Mouse (Mus musculus): ENCODE measurements at regions not wholly inside any gene's neighbourhood (a gene's known extent, or its start where the extent isn't known, plus 50 kb on each side); places are given as distances from the start of the nearest gene placed in this dataset.

DNA sequence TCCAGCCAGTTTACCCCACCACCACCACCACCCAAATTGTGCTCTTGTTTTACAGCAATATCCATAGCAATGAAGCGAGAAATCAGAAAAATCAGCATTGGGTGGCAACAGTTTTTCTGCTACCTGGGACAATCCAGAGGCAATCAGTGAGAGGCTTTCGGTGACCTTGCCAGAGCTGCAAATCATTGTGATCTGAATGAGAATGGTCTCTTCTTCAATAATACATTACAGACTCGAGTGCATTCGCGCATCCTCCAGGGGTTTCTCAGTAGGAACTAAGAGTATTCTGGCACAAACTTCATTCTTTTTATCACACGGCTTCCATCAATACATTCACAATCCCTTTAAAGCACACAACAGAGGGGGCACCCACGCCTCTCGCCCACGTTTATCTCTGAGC, 91.2 kb downstream of the Srek1 start:
- no peak for DNase-seq (ENCODE audit: low read depth, low spot score)

DNA sequence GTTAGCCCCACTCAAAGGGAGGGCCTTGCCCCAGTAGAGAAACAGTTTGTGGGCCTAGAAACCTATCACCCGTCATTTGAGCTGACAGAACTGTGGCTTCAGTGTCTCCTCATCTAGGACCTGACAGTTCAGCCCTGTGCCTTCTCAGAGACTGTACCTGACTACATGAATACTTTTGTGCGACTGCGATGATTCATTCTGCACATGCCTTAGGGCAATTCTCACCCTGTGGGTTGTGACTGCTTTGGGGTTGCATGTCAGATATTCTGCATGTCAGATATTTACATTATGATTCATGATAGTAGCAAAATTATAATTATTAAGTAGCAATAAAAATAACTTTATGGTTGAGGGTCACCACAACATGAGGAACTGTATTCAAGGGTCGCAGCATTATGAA, 93.7 kb downstream of the Srek1 start:
- DNase-seq (ENCODE audit: low read depth, low spot score): no peak

DNA sequence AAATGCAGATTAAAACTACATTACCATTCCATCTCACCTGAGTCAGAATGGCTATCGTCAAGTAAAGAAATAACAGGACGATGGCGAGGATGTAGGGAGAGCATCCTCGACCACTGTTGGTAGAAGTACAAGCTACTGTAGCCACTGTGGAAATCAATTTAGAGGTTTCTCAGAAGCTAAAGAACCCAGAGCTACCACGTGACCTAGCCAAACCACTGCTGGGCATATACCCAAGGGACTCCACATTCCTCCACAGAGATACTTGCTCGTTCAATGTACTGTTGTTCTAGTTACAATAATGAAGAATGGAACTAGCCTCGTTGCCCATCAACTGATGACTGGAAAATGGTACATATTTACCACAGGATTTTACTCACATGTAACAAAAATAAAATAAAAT, 94.4 kb downstream of the Srek1 start:
- DNase-seq (ENCODE audit: low read depth, low spot score): no peak

DNA sequence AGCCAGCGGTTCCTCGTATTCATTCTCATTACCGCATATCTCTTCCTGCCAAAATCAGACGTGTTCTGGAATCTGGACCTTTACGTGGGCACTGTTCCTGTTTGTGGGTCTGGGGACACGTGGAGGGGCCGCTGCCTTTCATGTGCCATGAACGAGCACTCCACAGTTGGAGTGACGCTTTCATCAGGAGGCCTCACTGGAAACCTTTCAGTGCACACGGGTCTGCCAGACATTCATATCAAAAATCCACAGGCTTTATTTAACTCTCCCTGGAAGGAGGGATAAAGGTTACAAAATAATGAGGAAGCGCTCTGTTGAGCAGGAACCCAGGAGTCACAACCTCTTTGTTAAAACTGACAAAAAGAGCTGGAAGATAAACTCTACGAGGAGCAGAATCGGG, 97.6 kb downstream of the Srek1 start:
- DNase-seq (ENCODE audit: low read depth, low spot score): no peak

DNA sequence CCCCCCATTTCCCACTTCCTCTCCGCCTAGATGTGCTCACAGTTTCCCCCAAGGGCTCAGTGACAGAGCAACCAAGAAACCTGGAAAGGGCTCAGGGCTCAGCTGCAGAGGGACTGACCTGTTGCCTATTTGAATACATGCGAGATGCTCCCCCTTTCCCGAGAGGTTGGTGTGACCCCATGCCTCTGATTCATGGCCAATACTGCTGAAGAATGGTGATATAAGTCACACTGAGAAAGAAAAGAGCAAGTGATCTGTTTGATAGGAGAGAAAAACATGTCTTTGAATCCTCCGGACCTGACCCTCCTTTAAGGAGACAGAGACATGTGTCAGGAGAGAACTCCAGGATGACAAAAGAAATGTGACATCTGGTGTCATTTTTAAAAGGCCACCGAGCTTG, 98.2 kb downstream of the Srek1 start:
- no peak for DNase-seq (ENCODE audit: low read depth, low spot score)

DNA sequence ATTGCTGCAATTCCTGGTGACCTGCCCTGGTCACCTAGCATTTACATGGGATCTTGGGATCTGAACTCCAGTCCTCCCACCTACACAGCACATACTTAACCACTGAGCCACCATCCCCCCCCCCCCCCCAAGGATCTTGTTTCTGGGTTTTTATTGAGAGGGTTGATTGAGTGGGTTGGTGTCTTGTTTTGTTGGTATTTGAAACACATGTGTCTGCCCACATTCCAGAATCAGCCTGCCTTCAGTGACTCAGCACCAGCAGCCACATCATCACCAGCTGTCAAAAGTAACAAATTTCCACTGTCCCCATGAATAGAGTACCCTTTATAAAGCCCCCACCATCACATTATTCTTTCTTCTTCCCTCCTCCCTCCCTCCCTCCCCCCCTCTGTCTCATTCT, 103.8 kb downstream of the Srek1 start:
- peak; percentile 11 for DNase-seq (ENCODE audit: low read depth, low spot score)

DNA sequence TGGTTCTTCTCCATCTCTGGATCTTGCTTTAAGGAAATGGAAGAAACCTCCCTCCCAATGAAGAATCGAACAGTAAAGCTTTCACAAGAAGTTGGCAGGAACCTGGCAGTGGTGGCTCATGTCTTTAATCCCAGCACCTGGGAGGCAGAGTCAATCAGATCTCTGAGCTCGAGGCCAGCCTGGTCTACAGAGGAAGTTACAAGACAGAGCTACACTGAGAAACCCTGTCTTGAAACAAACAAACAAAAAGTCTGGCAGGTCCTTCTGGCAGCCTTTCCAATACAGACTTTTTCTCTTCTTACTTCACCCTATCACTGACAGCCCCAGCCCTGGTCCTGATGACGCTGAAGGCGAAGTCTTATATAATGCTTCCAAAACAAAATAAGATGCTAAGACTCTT, 104.6 kb downstream of the Srek1 start:
- no peak for DNase-seq (ENCODE audit: low read depth, low spot score)

DNA sequence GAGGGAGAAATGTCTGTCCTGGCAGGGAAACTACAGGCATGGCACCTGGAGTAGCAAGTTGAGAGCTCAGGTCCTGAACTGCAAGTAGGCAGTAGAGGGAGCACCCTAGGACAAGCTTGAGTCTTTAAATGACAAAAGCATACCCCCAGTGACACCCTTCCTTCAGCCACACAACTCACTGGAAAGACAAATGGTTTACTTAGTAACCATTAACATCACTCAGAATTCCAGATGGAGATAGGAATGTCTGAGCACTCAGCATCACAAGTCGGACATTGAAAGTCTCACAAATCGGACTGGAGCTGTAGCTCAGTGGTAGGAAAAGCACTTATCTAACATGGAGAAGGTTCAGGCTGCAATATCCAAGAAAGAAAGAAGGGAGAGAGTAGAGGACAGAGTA, 106.7 kb downstream of the Srek1 start:
- DNase-seq (ENCODE audit: low read depth, low spot score): no peak

DNA sequence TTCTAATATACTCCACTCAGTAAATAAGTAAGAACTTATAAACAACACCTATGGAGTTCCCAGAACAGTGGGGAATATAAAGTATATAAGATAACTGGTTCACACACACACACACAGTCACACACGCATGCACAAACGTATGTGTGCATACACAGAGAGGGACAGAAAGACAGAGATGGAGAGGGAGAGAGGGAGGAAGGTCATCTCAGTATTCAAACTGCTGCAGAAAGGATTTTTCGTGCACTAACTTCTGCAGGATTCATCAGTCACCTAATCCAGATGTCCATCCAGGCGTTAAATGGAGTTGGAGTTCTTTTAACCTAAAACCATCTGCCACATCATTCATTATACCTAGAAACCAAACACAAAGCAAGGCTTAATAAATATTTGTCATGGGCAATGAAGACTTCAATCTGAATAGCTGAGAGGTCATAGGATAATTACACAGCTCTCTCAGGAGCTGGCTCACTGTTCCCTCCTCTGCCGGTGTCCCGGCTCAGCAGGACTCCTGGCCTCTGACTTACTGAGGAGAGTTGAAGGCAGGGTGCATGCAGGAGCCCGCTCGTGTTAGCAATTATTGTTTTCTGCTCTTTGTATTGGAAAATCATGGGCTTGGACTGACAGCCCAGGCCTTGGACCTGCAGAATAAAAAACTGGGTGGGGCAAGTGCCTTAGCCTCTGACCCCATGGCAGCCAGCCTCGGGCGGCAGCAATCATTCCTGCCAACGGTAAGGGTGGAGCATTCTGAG, 114.0 kb downstream of the Srek1 start:
- DNase-seq (ENCODE audit: low read depth, low spot score): no peak

DNA sequence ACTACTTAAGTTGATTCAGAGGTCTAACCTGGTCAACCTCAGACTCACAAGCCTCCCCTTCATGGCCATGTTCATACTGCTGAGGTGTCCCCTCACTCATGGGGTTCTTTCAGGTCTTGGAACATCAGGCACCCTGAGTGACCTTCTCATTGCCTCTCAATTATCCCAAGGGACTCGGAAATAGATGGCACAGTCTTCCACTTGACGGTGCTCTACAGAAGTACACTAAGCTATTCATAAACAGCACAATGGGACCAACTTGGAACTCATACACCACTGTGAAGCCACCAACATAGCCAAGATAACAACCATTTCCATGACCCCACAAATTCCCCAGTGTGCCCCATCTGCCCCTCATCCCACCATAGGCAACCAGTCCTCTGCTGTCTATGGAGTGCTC, 118.4 kb downstream of the Srek1 start:
- DNase-seq (ENCODE audit: low read depth, low spot score): no peak

DNA sequence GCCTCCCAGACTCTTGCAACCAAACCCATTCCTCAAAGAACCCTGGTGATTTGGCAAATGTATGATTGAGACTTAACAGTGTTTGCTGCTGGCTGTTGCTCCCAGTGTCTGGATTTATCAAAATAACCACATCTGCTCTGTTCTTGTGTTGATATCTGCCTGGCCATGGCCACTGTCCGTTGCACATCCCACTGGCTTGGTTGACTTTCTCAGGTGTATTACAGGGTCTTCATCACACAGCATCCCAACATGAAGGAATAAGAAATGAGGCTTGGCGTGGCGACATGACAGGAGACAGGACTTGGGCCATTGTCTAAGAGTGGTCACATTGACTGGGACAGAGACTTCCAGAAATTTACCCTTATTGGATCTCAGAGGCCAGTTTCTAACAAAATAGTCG, 121.2 kb downstream of the Srek1 start:
- no peak for DNase-seq (ENCODE audit: low read depth, low spot score)

DNA sequence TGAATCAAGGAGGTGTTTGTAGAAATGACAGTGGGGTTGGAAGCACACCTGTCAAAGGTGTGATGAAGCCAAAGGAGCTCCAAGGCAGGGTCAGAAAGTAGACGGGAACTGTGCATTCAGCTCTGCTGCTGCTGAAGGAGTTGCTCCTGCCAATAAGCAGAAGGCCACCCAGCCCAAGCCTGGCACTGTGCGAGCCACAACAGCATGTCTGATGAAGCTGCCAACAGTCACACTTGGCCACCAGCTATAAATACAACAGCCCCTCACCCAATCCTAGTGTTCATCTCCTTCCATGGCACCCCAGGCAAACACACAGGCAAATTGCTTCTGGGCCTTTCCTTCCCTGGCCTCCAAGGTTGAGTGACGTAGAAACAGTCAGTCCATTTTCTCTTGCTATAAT, 125.0 kb downstream of the Srek1 start:
- DNase-seq (ENCODE audit: low read depth, low spot score): no peak

DNA sequence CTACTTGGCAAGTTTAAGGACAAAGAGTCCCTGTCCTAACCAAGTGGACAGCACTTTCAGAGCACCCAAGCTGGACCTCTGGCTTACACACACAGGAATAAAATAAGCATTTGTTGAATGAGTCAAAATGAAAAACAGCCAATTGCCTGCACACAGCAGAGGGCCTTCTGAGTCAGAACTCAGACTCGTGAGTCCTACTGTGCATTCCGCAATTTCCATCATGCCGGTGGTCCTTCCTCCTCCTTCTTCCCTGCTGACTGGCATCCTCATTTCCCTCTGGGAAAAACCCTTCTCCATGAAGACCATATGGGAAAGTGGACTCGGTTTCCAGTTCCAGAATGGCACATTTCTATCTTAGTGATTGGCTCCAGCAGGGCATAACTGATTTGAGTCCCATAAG, 126.4 kb downstream of the Srek1 start:
- DNase-seq (ENCODE audit: low read depth, low spot score): no peak

DNA sequence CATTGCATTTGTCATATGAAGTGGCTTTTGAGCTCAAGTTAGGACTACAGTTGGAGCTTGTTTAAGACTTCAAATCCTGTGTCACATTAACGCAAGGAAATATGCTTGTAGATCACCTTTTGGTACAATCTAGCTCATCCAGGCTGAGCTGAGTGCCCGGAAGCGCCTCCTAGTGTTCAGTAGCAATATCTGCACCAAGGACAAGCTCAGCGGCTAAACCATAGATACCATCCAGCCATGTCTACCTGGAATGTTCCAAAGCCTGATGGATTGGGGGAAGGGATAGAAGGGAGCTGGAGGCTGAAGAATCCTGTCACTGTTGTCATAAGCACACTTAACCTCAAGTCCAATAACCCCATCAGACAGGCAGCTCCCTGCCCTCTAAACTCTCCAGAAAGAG, 128.4 kb downstream of the Srek1 start:
- DNase-seq (ENCODE audit: low read depth, low spot score): no peak

DNA sequence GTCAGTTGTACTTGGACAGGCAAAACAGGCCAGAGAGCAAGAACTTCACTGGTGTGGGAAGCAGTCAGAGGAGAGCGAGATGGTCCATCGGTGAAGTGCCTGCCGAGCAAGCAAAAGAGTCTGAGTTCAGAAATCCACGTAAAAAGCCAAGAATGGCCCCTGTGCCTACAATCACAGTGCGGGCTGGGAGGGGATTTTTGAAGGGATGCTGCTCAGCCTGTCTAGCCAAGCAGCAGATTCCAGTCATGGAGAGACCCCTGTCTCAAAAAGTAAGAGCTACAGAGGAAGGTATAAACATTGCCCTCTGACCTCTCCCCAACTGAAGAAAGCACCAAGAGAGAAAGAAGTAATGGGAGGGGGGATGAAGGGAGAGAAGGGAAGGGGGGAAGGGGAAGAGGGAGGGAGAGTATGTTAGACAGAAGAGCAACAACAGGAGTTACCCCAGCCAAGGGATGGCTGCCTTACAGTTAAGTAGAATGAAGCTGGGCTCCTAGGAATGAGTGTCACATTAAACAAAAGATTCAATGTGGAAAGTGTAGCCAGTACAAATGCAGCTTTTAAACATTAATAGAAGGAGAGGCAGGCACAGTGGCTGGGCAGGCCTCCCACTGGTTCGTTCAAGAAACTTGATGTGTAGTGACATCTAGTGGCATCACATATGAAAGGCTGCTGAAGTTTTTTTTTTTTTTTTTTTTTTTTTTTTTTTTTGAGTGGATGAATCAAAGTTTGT, 130.2 kb downstream of the Srek1 start:
- peak; percentile 42 for DNase-seq (ENCODE audit: low read depth, low spot score)

DNA sequence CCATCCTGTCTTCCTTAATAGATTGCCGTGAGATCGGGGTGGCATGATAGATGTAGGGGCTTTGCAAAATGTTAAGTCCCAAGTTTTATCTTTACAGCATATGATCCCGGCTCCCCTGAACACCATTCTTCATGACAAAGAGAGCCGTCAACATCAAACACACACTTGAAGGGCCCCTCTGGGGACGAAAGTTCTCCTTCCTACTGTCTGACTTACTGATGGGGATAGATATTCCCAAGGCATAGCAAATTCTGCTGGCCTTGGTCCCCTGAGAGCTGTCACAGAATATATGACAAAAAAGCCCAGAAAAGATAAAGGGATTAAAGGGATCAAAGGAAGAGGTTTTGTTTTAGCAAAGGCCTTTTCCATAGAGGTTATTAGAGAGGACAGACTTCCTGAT, 130.9 kb downstream of the Srek1 start:
- DNase-seq (ENCODE audit: low read depth, low spot score): no peak

DNA sequence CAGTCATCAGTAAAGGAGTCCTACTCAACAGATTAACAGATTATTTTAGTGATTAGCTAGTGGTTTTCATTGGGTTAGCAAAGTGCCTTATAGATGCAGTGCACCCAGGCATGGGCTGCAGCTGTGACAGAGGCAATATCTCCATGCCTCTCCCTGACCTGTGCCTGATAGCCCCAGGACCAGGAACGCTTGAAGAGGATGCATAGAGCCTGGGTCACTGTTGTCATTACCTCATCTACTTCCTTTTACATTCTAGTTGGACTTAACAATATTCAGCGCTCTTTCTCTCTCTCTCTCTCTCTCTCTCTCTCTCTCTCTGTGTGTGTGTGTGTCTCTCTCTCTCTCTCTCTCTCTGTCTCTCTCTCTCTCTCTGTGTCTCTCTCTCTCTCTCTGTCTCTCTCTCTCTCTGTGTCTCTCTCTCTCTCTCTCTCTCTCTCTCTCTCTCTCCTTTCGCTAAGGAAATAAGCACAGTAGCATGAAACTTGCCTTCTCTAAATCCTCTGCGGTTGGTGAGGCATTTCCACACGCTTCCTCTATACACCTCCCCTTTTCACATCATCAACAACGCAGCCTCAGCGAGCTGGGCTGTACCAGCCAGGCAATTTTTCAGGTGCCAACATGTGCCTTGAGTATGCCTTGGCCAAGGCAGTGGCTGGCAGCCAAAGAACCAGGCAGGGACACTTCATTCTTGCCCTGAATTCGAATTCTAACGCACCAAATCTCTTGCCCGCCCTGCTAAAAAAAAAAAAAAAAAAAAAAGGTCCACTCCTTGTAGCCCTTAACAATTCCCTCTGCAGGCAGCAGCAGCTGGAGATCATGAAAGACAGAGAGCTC, 131.6 kb downstream of the Srek1 start:
- DNase-seq (ENCODE audit: low read depth, low spot score): no peak

DNA sequence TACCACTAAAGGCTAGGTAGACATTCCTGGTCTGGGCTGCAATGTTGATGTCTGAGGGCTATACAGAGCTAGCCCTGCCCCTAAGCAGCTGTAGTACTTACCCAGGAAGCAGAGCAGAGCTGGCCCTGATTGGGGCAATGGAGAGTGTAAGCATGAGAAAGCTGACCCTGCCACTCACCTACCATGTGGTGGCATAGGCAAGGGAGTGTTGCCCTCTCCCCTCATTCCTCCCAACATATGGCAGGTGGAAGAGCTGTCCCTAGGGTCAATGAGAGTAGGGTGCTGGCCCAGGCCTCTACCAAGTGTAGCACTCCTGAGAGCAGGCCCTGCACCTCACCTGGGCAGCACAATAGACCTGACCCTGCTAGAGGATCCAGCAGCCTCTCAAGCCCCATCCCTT, 136.4 kb downstream of the Srek1 start:
- no peak for DNase-seq (ENCODE audit: low read depth, low spot score)

DNA sequence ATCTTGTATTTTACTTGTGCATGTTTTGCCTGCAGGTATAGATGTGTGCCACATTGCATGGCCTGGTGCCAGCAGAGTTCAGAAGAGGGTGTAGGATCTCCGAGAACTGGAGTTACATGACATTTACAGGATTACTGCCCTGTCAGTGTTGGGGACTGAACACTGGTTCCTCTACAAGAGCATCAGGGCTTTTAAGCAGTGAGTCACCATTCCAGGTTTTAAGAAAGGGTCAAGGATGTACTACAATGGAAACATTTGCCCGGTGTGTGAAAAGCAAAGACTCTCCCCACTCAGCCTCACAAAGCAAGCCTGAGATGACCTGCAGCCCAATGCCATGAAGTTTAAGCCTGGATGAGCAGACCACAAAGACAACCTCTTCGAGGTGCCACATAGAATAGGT, 137.0 kb downstream of the Srek1 start:
- DNase-seq (ENCODE audit: low read depth, low spot score): no peak

DNA sequence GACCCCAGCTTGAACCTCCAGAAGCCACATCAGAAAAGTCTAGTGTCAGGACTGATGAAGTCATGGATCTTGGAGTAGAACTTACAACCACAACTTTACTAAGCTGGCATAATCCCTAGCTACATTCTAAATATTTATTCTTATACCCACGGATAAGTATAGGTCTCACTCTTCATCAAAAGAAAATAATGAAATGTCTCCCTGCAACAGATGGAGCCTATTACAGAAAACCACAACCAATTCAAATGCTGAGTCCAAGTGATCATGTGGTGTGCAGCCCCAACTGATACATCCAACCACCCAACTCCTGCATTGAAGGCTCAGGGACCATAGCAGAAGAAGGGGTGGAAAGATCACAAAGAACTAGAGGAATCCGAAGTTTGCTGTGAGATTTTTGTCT, 137.8 kb downstream of the Srek1 start:
- DNase-seq (ENCODE audit: low read depth, low spot score): no peak

DNA sequence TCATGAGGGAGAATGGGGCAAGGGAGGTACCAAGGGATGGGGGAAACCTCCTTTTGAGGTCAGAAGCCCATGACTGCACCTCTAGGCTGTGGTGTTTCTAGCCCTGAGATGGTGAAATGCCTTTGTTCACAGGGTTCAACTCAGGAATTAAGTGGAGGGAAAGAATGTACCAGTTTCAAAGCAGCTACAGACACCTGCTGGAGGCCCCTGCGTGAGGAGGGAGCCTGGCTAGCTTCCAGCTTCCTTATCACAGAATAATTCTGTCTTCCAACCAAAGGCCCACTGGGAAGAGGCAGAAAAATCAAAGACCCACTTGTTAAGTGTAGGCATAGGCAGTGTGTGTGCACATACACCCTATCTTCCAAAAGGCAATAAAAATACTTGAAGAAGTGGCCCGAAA, 150.6 kb downstream of the Srek1 start:
- DNase-seq (ENCODE audit: low read depth, low spot score): no peak

DNA sequence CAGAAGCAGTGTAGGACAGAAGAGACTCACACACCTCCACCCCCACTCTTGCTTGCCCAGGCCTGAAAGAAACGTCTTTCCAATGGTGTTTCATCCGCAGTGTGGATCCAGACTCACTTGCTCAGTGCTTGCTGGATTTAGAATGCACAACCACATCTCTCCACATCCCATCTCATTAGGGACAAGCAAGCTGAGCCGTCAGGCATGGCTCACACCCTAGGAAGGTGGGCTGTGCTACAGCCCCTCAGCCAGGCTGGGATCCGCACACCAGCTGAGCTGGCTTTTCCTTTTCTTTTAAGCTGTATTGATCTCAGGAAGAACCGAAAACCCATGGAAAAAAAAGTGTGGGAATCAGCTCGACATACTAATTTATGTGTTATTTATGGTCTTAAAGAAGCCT, 151.1 kb downstream of the Srek1 start:
- no peak for DNase-seq (ENCODE audit: low read depth, low spot score)

DNA sequence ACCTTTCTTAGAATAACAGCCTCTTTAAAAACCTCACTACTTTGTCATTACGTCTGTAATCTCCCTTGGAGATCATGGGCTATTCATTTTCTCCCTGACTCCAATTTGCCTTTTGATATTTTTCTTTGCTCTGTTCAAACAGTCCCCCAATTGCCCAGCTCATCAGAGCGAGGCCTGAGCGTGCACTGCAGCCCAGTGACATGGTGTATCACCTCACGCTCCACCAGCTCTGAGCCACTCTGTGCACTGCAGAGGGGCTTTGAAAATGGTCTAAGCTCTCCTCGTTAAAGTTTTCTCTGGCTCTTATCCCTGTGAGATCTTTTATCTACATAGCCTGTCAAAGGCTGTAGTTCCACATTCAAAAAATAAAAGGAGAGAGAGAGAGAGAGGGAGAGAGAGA, 152.1 kb downstream of the Srek1 start:
- no peak for DNase-seq (ENCODE audit: low read depth, low spot score)
